Mouse (Mus musculus): ENCODE measurements around the gene Hist1h2ab.

Gene Hist1h2ab

DNA sequence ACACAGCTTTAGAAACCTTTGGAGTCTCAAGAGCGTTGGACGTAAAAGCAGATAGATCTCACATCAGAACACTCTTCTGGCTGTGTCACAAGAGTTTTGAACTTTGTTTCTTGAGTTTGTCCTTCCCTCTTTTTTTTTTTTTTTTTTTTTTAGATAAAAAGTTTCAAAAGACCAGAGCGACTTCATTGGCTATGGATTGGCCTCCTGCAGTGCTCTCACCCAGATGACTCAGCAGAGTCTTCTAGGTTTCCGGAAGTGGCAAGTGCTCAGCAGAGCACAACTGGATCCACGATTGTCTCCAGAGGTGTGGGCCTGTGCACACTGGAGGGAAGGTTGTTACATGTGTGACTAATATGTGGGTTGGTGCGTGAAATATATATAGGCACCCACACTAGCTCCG lies 27.4 kb downstream of the Hist1h2ab start:
- DNase-seq (ENCODE audit: low read depth) = no peak

DNA sequence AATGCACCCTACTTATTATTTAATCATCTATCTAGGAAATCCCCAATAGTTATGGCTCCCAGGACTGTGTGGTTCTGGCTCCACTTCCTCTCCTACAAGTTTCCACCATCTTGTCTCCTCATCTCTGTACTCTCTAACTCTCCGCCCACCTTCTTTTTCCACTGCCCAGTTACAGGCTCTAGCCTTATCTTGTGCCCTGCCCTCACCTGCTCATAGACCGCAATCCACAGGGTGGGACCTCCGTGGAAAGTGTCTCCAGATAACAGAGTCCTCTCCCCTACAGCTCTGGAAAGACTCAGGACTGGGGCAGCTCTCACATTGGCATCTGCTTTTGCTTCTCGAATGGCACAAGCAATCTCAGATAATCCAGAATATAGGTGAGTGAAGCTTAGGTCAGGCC lies 28.1 kb downstream of the Hist1h2ab start:
- DNase-seq (ENCODE audit: low read depth) = no peak

- DNase-seq (ENCODE audit: low read depth) = peak; percentile 53
Observed at GRCm38 (mm10) chr13:23792520-23792919, 41.6 kb downstream of the Hist1h2ab start.

GRCm38 (mm10) chr13:23799405-23799804 lies 48.5 kb downstream of the Hist1h2ab start:
- DNase-seq (ENCODE audit: low read depth) = no peak

Data from c-Kit-positive CD71-positive TER-119-negative erythroid progenitor cells, embryonic 14.5 days (primary cell).